Mouse (Mus musculus): ENCODE data around the gene Ptprk. TPM values are rescaled to one million over a fixed set of nuclear protein-coding genes. Genes with fewer than 3 reads are reported as not detected.

Gene Ptprk
- polyA plus RNA-seq, 1 experiment, result 1.3 TPM

DNA sequence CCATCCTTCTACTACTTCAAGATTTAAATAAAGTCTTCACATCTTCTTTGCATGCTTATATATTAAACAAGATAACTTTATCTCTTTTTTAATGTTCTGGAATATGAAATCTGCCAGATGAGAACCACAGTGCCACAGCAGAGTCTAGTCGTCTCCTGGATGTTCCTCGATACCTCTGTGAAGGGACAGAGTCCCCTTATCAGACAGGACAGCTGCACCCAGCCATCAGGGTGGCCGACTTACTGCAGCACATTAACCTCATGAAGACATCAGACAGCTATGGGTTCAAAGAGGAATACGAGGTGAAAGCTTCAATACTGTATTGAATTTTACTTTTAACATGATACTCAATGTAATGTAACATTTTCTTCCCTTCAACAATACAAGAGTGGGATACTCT lies 491.8 kb downstream of the Ptprk start:
- no peaks in the 10 kb centered on the region for H3K27me3 ChIP-seq (ENCODE audit: control insufficient read depth, insufficient read depth, low read length)
- no peak for TF ChIP-seq CTCF (IDR thresholded peaks at IDR 0.05; ENCODE audit: control insufficient read depth, insufficient read depth, insufficient replicate concordance, low read depth, low read length)
- no peak for TF ChIP-seq POLR2A (IDR thresholded peaks at IDR 0.05; ENCODE audit: control insufficient read depth, low read depth, low read length)
- H3K4me1 ChIP-seq (ENCODE audit: control insufficient read depth, insufficient read depth, low read length), result no peaks in the 10 kb centered on the region
- H3K36me3 ChIP-seq (ENCODE audit: control insufficient read depth, insufficient read depth, low read length), result no peaks in the 10 kb centered on the region
- H3K27ac ChIP-seq (ENCODE audit: control insufficient read depth, insufficient read depth, low read depth, low read length), result no peak overlapping the region
- H3K4me3 ChIP-seq (ENCODE audit: control insufficient read depth, low read depth, low read length), result no peak overlapping the region

DNA sequence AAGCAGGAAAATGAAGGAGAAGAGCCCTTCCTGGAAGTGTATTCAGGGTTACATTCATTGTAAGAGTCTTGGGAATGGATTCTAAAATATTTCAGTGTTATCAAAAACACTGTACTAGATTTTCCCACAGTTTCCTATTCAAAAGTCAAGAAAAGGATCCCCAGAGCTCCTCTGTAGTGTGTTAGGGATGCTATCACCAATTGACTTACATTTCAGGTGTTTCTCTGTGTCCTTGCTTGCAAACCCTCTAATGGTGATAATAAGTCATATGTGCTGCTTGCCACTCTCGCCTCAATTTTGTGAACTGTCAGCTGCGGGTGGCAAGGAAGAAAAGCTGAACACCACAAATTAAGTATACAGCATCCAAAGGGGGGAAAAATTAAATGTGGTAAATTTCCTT lies 492.2 kb downstream of the Ptprk start:
- H3K4me1 ChIP-seq (ENCODE audit: control insufficient read depth, insufficient read depth, low read length), result no peaks in the 10 kb centered on the region
- H3K36me3 ChIP-seq (ENCODE audit: control insufficient read depth, insufficient read depth, low read length), result no peaks in the 10 kb centered on the region
- TF ChIP-seq CTCF (IDR thresholded peaks at IDR 0.05; ENCODE audit: control insufficient read depth, insufficient read depth, insufficient replicate concordance, low read depth, low read length) (no peak), POLR2A (IDR thresholded peaks at IDR 0.05; ENCODE audit: control insufficient read depth, low read depth, low read length) (no peak)
- H3K4me3 ChIP-seq (ENCODE audit: control insufficient read depth, low read depth, low read length), result no peak overlapping the region
- no peaks in the 10 kb centered on the region for H3K27me3 ChIP-seq (ENCODE audit: control insufficient read depth, insufficient read depth, low read length)
- H3K27ac ChIP-seq (ENCODE audit: control insufficient read depth, insufficient read depth, low read depth, low read length), result no peak overlapping the region

DNA sequence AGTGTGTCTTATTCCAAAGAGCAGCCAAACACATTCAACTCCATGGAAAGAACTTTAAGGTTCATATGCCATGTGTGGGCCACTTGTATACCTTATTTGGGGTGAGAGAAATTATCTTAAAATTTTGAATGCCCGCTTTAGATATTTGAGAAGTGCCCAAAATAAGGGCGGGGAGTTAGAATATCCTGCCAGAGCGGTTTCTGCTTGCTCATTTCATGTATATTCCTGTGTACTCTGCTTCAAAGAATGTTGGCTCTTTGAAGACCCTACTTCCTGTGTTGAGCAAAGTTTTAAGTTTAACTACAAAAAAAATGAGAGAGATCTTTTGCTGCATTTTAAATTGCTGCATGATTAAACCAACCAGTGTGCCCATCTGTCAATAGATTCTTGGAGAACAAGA lies 492.8 kb downstream of the Ptprk start:
- Histone ChIP-seq H3K4me3 (ENCODE audit: control insufficient read depth, low read depth, low read length) (no peak overlapping the region), H3K4me1 (ENCODE audit: control insufficient read depth, insufficient read depth, low read length) (no peaks in the 10 kb centered on the region), H3K36me3 (ENCODE audit: control insufficient read depth, insufficient read depth, low read length) (no peaks in the 10 kb centered on the region), H3K27me3 (ENCODE audit: control insufficient read depth, insufficient read depth, low read length) (no peaks in the 10 kb centered on the region), H3K27ac (ENCODE audit: control insufficient read depth, insufficient read depth, low read depth, low read length) (no peak overlapping the region)
- TF ChIP-seq POLR2A (IDR thresholded peaks at IDR 0.05; ENCODE audit: control insufficient read depth, low read depth, low read length) (no peak), CTCF (IDR thresholded peaks at IDR 0.05; ENCODE audit: control insufficient read depth, insufficient read depth, insufficient replicate concordance, low read depth, low read length) (no peak)

DNA sequence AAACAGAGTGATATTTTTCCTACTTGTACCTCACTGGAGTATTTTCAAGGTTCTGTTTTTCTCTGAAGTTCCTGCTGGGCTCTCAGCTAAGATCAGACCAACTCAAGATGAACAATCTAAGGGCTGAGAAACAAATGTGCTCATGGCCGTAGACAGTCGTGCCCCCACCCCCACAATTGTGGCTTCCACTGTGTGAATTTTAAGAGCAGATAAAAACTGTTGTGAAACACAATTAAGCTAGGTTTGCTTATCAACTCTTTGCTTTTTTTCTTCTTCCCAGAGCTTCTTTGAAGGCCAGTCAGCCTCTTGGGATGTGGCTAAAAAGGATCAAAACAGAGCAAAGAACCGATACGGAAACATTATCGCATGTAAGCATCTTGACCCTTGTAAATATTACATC lies 493.4 kb downstream of the Ptprk start:
- H3K27me3 ChIP-seq (ENCODE audit: control insufficient read depth, insufficient read depth, low read length), result no peaks in the 10 kb centered on the region
- no peak overlapping the region for H3K27ac ChIP-seq (ENCODE audit: control insufficient read depth, insufficient read depth, low read depth, low read length)
- H3K36me3 ChIP-seq (ENCODE audit: control insufficient read depth, insufficient read depth, low read length), result no peaks in the 10 kb centered on the region
- no peaks in the 10 kb centered on the region for H3K4me1 ChIP-seq (ENCODE audit: control insufficient read depth, insufficient read depth, low read length)
- no peak overlapping the region for H3K4me3 ChIP-seq (ENCODE audit: control insufficient read depth, low read depth, low read length)
- TF ChIP-seq POLR2A (IDR thresholded peaks at IDR 0.05; ENCODE audit: control insufficient read depth, low read depth, low read length), result no peak
- no peak for TF ChIP-seq CTCF (IDR thresholded peaks at IDR 0.05; ENCODE audit: control insufficient read depth, insufficient read depth, insufficient replicate concordance, low read depth, low read length)

DNA sequence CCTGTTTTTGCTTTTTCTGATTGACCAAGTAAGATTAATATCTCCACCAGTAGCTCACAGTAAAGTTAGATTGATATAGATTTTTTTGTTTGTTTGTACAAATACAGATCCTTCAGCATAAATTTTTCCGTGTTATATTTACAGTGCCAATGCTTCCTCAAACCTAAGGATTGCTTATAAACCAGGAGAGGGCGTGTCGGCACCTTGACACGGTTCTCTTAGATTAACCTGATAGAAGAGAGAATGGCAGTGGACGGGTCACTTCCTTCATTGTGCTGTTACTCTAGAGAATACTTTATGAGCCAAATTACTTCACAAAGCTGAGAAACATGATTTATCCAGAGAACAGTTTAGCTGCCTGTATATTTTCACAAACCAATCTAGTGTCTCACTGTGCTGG lies 505.0 kb downstream of the Ptprk start:
- no peaks in the 10 kb centered on the region for H3K27me3 ChIP-seq (ENCODE audit: control insufficient read depth, insufficient read depth, low read length)
- H3K4me3 ChIP-seq (ENCODE audit: control insufficient read depth, low read depth, low read length), result no peak overlapping the region
- H3K36me3 ChIP-seq (ENCODE audit: control insufficient read depth, insufficient read depth, low read length), result no peaks in the 10 kb centered on the region
- H3K27ac ChIP-seq (ENCODE audit: control insufficient read depth, insufficient read depth, low read depth, low read length), result no peak overlapping the region
- H3K4me1 ChIP-seq (ENCODE audit: control insufficient read depth, insufficient read depth, low read length), result no peaks in the 10 kb centered on the region
- no peak for TF ChIP-seq CTCF (IDR thresholded peaks at IDR 0.05; ENCODE audit: control insufficient read depth, insufficient read depth, insufficient replicate concordance, low read depth, low read length)
- TF ChIP-seq POLR2A (IDR thresholded peaks at IDR 0.05; ENCODE audit: control insufficient read depth, low read depth, low read length), result no peak

DNA sequence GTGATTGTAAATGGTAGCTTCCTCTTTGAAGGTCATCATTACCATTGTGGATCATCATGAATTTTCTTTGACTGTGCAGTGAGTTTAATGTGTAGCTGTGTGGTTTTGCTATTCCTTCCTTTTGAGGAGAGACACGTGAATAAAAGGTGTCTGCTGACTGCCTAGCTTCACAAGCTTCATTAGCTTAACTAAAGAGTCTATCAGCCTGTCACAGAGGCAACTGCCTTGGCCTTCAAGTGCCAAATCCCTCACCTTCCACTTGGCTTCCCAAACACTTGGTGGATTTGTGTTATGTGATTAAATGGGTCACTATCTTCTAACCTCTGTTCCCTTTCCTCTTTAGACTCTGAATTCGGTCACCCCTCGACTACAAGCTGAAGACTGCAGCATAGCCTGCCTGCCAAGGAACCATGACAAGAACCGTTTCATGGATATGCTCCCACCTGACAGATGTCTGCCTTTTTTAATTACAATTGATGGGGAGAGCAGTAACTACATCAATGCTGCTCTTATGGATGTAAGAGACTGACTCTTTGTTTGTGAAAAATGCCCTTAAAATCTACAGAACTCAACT lies 512.0 kb downstream of the Ptprk start:
- no peak for TF ChIP-seq CTCF (IDR thresholded peaks at IDR 0.05; ENCODE audit: control insufficient read depth, insufficient read depth, insufficient replicate concordance, low read depth, low read length)
- no peak for TF ChIP-seq POLR2A (IDR thresholded peaks at IDR 0.05; ENCODE audit: control insufficient read depth, low read depth, low read length)
- no peaks in the 10 kb centered on the region for H3K4me1 ChIP-seq (ENCODE audit: control insufficient read depth, insufficient read depth, low read length)
- no peak overlapping the region for H3K27ac ChIP-seq (ENCODE audit: control insufficient read depth, insufficient read depth, low read depth, low read length)
- H3K36me3 ChIP-seq (ENCODE audit: control insufficient read depth, insufficient read depth, low read length), result no peaks in the 10 kb centered on the region
- no peak overlapping the region for H3K4me3 ChIP-seq (ENCODE audit: control insufficient read depth, low read depth, low read length)
- no peaks in the 10 kb centered on the region for H3K27me3 ChIP-seq (ENCODE audit: control insufficient read depth, insufficient read depth, low read length)

DNA sequence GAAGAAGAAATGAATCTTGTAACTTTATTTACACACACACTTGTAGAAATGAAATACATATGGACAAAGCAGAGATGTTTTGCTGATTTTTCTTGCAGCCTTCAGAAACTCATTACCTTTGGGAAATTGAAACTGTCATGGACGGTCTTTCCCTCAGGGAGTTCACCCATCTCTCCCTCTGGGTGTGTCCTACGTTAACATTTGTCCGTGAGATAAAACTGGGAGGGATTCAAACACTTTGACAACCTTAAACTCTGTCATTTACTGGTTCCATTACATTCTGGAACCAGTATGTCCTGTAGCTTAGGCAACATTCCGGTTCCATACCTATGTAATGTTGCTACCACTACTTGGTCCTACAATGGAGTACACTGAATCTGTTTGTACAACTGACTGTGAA lies 513.8 kb downstream of the Ptprk start:
- no peak overlapping the region for H3K27ac ChIP-seq (ENCODE audit: control insufficient read depth, insufficient read depth, low read depth, low read length)
- no peaks in the 10 kb centered on the region for H3K4me1 ChIP-seq (ENCODE audit: control insufficient read depth, insufficient read depth, low read length)
- TF ChIP-seq CTCF (IDR thresholded peaks at IDR 0.05; ENCODE audit: control insufficient read depth, insufficient read depth, insufficient replicate concordance, low read depth, low read length) (no peak), POLR2A (IDR thresholded peaks at IDR 0.05; ENCODE audit: control insufficient read depth, low read depth, low read length) (no peak)
- no peak overlapping the region for H3K4me3 ChIP-seq (ENCODE audit: control insufficient read depth, low read depth, low read length)
- H3K27me3 ChIP-seq (ENCODE audit: control insufficient read depth, insufficient read depth, low read length), result no peaks in the 10 kb centered on the region
- no peaks in the 10 kb centered on the region for H3K36me3 ChIP-seq (ENCODE audit: control insufficient read depth, insufficient read depth, low read length)

DNA sequence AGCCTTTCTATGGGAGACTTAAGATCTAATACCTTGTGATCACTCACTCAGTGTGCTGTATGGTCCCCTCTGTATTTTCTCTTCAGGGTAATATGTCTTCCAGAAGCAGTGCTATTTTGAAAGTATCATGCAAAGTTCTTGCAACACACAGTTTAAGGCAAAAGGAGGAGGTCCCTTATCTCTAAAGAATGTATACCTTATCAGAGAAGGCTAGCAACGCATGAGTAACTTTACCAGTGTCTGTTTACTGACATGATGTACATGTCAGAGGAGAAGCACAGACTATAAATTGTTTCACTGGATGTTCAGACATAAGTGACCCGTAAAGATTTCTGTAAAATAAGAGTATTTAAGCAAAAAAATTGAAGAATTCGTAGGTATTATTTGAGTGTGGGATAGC lies 516.2 kb downstream of the Ptprk start:
- H3K4me3 ChIP-seq (ENCODE audit: control insufficient read depth, low read depth, low read length), result no peak overlapping the region
- no peak overlapping the region for H3K27ac ChIP-seq (ENCODE audit: control insufficient read depth, insufficient read depth, low read depth, low read length)
- no peaks in the 10 kb centered on the region for H3K27me3 ChIP-seq (ENCODE audit: control insufficient read depth, insufficient read depth, low read length)
- H3K4me1 ChIP-seq (ENCODE audit: control insufficient read depth, insufficient read depth, low read length), result no peaks in the 10 kb centered on the region
- TF ChIP-seq POLR2A (IDR thresholded peaks at IDR 0.05; ENCODE audit: control insufficient read depth, low read depth, low read length), result no peak
- no peak for TF ChIP-seq CTCF (IDR thresholded peaks at IDR 0.05; ENCODE audit: control insufficient read depth, insufficient read depth, insufficient replicate concordance, low read depth, low read length)
- H3K36me3 ChIP-seq (ENCODE audit: control insufficient read depth, insufficient read depth, low read length), result no peaks in the 10 kb centered on the region
